Mouse (Mus musculus) kidney, embryonic 16.5 days (tissue): ENCODE measurements at regions not wholly inside any gene's neighbourhood (a gene's known extent, or its start where the extent isn't known, plus 50 kb on each side); places are given as distances from the start of the nearest gene placed in this dataset.

Experiments used
- ATAC-seq: fragments of 200-750 bp; cut with Nextera tagmentation; 2 replicates; pipeline ENCODE4 v1.8.0; 2017; ENCODE audit warnings: moderate TSS enrichment; ENCODE audit not compliant: low FRiP score, low TSS enrichment
- H3K27ac ChIP-seq: fragments of 300-500 bp; sonication (generic); 2 replicates; pipeline ENCODE4 v1.5.1; 2014; ENCODE audit warnings: low read length
- H3K27me3 ChIP-seq: fragments of 300-500 bp; sonication (generic); 2 replicates; pipeline ENCODE4 v1.6.1; 2014; ENCODE audit warnings: low read length, control low read depth, mixed read lengths; ENCODE audit not compliant: insufficient read depth
- H3K36me3 ChIP-seq: fragments of 300-500 bp; sonication (generic); 2 replicates; pipeline ENCODE4 v1.6.1; 2014; ENCODE audit warnings: low read length, control low read depth, mixed read lengths; ENCODE audit not compliant: insufficient read depth
- H3K4me1 ChIP-seq: fragments of 300-500 bp; sonication (generic); 2 replicates; pipeline ENCODE4 v1.6.1; 2014; ENCODE audit warnings: low read length, control low read depth, mixed read lengths; ENCODE audit not compliant: insufficient read depth
- H3K4me2 ChIP-seq: fragments of 300-500 bp; sonication (generic); replicated peaks from 2 replicates; pipeline ENCODE4 v1.6.1; 2014; ENCODE audit warnings: low read depth, low read length
- H3K4me3 ChIP-seq: fragments of 300-500 bp; sonication (generic); 2 replicates; pipeline ENCODE4 v1.5.1; 2014; ENCODE audit warnings: mild to moderate bottlenecking, low read length
- H3K9ac ChIP-seq: fragments of 300-500 bp; sonication (generic); replicated peaks from 2 replicates; pipeline ENCODE4 v1.6.1; 2014; ENCODE audit warnings: low read length
- H3K9me3 ChIP-seq: fragments of 300-500 bp; sonication (generic); 2 replicates; pipeline ENCODE4 v1.6.1; 2016; ENCODE audit warnings: low read length, control low read depth
- WGBS: fragments of 180-500 bp; shearing (Covaris S2); extraction: QIAGEN DNeasy Blood & Tissue Kit; methylation state at CpG from one replicate; pipeline ENCODE4 v1.1.7; 2014; 5-methylcytosine and 5-hydroxymethylcytosine counted together

GRCm38 (mm10) chr9:85493760-85494159 lies 166.6 kb upstream of the Tent5a start:
- Histone ChIP-seq H3K36me3 (no peaks in the 10 kb centered on the region), H3K9ac (no peak overlapping the region), H3K4me2 (no peak overlapping the region), H3K4me3 (no peak overlapping the region), H3K9me3 (no peaks in the 10 kb centered on the region), H3K27me3 (no peaks in the 10 kb centered on the region), H3K4me1 (no peaks in the 10 kb centered on the region), H3K27ac (no peak overlapping the region)
- no peak for ATAC-seq
- 58% methylated on average over 4 of the region's 4 CpGs for WGBS

DNA sequence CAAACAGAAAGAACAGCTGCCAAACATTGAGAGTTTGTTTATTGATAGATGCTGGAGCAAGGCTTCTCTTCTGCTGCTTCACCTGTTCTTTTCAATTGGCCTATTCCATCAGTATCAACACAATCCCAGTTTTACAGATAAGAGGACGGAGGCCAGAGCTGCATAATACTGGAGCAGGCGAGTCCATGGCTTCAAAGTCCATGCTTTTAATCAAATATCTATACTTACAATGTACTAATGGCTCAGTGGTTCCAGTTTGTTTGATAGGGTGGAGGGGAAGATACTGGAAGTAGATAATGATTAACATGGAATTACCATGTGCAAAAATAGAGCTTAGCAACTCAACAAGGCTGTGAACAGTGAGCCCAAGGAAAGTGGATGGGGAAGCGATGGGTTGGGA lies 163.2 kb upstream of the Tent5a start:
- H3K27ac ChIP-seq = no peak overlapping the region
- no peaks in the 10 kb centered on the region for H3K36me3 ChIP-seq
- H3K9ac ChIP-seq = no peak overlapping the region
- 87% methylated on average over 3 of the region's 3 CpGs for WGBS
- H3K4me2 ChIP-seq = no peak overlapping the region
- no peaks in the 10 kb centered on the region for H3K9me3 ChIP-seq
- ATAC-seq = no peak
- H3K4me3 ChIP-seq = no peak overlapping the region
- H3K27me3 ChIP-seq = no peaks in the 10 kb centered on the region
- no peaks in the 10 kb centered on the region for H3K4me1 ChIP-seq

GRCm38 (mm10) chr9:85487915-85488314 lies 160.8 kb upstream of the Tent5a start:
- H3K27ac ChIP-seq = no peak overlapping the region
- WGBS = 54% methylated on average over 2 of the region's 2 CpGs
- no peak for ATAC-seq
- H3K4me3 ChIP-seq = no peak overlapping the region
- no peaks in the 10 kb centered on the region for H3K4me1 ChIP-seq
- no peaks in the 10 kb centered on the region for H3K36me3 ChIP-seq
- no peaks in the 10 kb centered on the region for H3K27me3 ChIP-seq
- no peak overlapping the region for H3K4me2 ChIP-seq
- H3K9me3 ChIP-seq = no peaks in the 10 kb centered on the region
- no peak overlapping the region for H3K9ac ChIP-seq

DNA sequence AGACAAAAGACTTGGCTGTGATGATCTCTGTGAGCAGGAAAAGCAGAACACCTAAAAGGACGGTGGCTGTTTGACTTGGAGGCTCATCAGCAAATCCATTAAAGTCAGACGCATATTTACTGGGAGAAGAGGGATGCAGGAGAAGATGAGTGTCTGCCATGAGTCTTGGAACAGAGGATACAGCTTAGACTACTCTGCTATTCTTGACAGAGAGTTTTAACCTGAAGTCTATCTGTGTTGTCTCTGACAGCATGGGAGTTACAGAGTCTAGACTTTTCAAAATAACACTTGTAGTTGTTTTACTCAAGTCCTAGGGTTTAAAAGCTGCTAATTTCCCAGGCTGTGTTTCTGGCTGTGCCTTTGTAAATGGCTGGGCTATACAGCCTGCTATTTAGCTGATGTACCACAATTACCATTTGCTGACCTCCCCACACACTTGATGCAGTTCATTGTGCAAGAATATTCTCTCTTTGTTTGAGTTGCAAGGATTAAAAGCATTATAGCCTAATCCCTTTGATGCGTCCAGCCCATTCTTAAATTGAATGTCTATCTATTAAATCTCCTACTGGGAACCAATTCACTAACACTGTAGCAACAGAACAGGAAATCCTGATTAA lies 160.0 kb upstream of the Tent5a start:
- 44% methylated on average over 3 of the region's 3 CpGs for WGBS

DNA sequence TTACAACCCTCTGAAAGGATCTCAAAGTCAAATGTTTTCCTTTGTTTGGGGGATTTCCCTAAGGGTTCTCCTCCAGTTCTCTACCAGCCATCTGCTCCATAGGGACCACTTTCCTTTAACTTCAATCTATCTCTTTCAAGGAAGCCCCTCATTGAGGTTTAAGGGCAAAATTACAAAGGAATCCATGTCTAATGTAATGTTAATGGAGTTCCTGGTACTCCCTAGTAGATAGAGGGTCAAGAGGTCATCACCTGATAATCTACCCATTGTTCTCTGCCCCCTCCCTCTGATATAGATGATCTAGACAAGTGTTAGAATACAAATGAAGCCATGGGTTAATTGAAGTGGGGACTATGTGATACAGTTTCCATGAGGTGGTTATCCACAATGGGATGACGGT lies 158.6 kb upstream of the Tent5a start:
- Histone ChIP-seq H3K27ac (no peak overlapping the region), H3K4me1 (no peaks in the 10 kb centered on the region), H3K4me2 (no peak overlapping the region), H3K27me3 (no peaks in the 10 kb centered on the region), H3K36me3 (no peaks in the 10 kb centered on the region), H3K4me3 (no peak overlapping the region), H3K9me3 (no peaks in the 10 kb centered on the region), H3K9ac (no peak overlapping the region)
- WGBS = 86% methylated on average over 1 of the region's 1 CpGs
- no peak for ATAC-seq

More for the DNA sequence above, 160.0 kb upstream of the Tent5a start:
- Histone ChIP-seq H3K27me3 (no peaks in the 10 kb centered on the region), H3K27ac (no peak overlapping the region), H3K4me1 (no peaks in the 10 kb centered on the region), H3K9me3 (no peaks in the 10 kb centered on the region), H3K36me3 (no peaks in the 10 kb centered on the region), H3K4me3 (no peak overlapping the region), H3K9ac (no peak overlapping the region), H3K4me2 (no peak overlapping the region)
- no peak for ATAC-seq

DNA sequence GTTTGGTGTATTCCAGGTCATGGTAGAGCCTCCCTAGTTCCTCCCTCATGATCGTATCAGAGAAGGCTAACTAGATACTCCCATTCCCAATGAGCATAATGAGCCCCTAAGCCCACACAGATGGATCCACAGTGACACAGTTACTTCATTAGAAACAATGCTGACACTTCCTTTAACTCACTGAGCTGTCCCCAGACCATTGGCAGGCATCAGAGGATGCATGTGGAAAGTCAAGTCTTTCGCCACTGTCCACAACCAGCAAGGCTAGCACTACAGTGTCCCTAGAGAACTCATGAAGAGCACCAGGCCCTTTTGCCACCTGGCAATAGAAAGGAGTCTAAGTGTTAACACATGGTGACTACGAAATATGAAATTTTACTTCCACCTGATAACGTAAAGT lies 156.1 kb upstream of the Tent5a start:
- Histone ChIP-seq H3K4me1 (no peaks in the 10 kb centered on the region), H3K9ac (no peak overlapping the region), H3K27ac (no peak overlapping the region), H3K36me3 (no peaks in the 10 kb centered on the region), H3K4me2 (no peak overlapping the region), H3K9me3 (no peaks in the 10 kb centered on the region), H3K4me3 (no peak overlapping the region), H3K27me3 (no peaks in the 10 kb centered on the region)
- no peak for ATAC-seq
- WGBS = 92% methylated on average over 4 of the region's 4 CpGs

DNA sequence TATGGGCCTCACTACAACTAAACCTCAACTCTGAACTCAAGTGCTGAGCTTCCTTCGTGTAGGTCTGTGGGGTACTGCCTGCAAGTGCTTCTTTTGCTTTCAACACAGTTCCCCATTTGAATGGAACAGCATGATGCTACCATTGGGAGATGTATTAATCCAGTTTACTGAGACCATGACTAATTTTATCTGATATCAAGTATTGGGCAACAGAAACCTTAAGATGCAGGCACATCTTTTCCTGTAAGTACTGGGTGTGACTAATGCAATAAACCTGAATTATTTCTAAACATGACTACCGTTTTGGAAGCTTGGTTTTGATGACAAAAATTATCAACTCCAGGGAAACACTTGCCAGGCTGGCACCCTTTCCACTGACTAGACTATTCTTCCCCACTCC lies 153.4 kb upstream of the Tent5a start:
- Histone ChIP-seq H3K36me3 (no peaks in the 10 kb centered on the region), H3K9me3 (no peaks in the 10 kb centered on the region), H3K27ac (no peak overlapping the region), H3K4me3 (no peak overlapping the region), H3K27me3 (no peaks in the 10 kb centered on the region), H3K9ac (no peak overlapping the region), H3K4me2 (no peak overlapping the region), H3K4me1 (no peaks in the 10 kb centered on the region)
- 81% methylated on average over 2 of the region's 2 CpGs for WGBS
- no peak for ATAC-seq

- H3K27ac ChIP-seq = no peak overlapping the region
- no peaks in the 10 kb centered on the region for H3K4me1 ChIP-seq
- H3K36me3 ChIP-seq = no peaks in the 10 kb centered on the region
- H3K9ac ChIP-seq = no peak overlapping the region
- no peaks in the 10 kb centered on the region for H3K27me3 ChIP-seq
- H3K9me3 ChIP-seq = no peaks in the 10 kb centered on the region
- 76% methylated on average over 3 of the region's 3 CpGs for WGBS
- H3K4me3 ChIP-seq = no peak overlapping the region
- no peak overlapping the region for H3K4me2 ChIP-seq
- ATAC-seq = no peak
These were observed 148.1 kb upstream of the Tent5a start for GRCm38 (mm10) chr9:85475214-85475613.

DNA sequence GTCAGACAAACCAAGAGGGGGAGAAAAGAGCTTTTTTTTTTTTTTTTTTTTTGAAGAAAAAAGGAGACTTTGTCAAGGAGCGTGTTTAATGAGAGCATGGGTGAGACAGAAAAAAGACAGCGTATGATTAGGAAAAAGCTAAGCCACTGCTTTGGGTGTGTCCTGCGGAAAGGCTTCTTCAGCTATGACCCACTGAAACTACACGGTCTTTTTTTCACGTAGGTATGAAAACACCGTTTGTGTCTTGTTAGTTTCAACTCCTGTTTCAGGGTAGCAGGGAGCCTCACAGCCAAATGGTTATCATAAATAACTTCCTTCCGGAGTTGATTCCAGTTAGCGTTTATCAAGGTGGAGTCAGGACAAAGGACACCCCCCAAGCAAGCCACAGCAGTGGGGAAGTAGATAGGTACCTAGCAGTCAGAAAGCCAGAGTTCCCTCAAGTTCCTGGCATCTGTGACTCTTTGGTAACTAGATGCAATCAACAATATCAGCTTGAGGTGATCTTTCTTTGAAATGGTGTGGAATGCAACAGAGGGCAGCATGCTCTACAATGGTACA lies 143.2 kb upstream of the Tent5a start:
- no peaks in the 10 kb centered on the region for H3K27me3 ChIP-seq
- ATAC-seq = no peak
- H3K9ac ChIP-seq = no peak overlapping the region
- no peaks in the 10 kb centered on the region for H3K4me1 ChIP-seq
- H3K4me2 ChIP-seq = no peak overlapping the region
- 62% methylated on average over 8 of the region's 8 CpGs for WGBS
- H3K4me3 ChIP-seq = no peak overlapping the region
- no peaks in the 10 kb centered on the region for H3K36me3 ChIP-seq
- no peak overlapping the region for H3K27ac ChIP-seq
- no peaks in the 10 kb centered on the region for H3K9me3 ChIP-seq

- H3K4me1 ChIP-seq = no peaks in the 10 kb centered on the region
- no peak for ATAC-seq
- no peaks in the 10 kb centered on the region for H3K27me3 ChIP-seq
- no peaks in the 10 kb centered on the region for H3K36me3 ChIP-seq
- H3K9ac ChIP-seq = no peak overlapping the region
- no peak overlapping the region for H3K4me2 ChIP-seq
- H3K4me3 ChIP-seq = no peak overlapping the region
- 55% methylated on average over 3 of the region's 3 CpGs for WGBS
- no peaks in the 10 kb centered on the region for H3K9me3 ChIP-seq
- H3K27ac ChIP-seq = no peak overlapping the region
These were observed 142.1 kb upstream of the Tent5a start for GRCm38 (mm10) chr9:85469288-85469687.
